Mouse (Mus musculus): ENCODE measurements around the gene Creld2. TPM values are rescaled to one million over a fixed set of nuclear protein-coding genes. Genes with fewer than 3 reads are reported as not detected.

Creld2 gene
- polyA plus RNA-seq, 1 experiment from 2014 or later, result 63.6 TPM

DNA sequence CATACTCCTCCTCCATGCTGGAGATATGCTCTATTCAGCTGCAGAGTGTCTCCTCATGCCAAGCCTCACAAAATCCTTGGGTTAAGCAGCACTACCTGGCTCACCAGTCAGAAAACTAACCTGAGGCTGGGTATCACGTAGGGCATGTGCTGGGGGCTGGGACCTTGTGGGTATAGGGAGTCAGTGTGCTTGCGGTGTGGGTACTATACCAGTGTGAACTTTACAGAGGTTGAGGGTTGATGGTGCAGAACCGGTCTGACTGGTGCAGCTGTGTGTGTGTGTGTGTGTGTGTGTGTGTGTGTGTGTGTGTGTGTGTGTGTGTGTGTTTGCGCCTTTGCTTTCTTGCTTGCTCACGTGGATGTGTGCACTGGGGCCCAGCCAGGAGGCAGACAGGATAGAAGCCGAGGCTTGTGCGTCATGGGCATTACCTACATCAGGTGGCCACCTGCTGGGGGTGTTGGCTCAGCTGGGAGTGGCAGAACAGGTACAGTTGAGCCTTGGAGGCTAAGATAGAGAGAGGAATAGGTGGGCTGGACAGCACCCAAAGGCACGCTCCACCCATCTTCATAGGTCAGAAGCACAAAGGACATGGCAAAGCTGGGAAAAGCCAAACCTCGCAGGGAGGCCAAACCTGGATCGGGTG lies 32.2 kb downstream of the Creld2 start:
- no peak for DNase-seq (ENCODE audit: low spot score)

- no peak for DNase-seq (ENCODE audit: low spot score)
Observed at GRCm38 (mm10) chr15:88853106-88853505, 33.7 kb downstream of the Creld2 start.

DNA sequence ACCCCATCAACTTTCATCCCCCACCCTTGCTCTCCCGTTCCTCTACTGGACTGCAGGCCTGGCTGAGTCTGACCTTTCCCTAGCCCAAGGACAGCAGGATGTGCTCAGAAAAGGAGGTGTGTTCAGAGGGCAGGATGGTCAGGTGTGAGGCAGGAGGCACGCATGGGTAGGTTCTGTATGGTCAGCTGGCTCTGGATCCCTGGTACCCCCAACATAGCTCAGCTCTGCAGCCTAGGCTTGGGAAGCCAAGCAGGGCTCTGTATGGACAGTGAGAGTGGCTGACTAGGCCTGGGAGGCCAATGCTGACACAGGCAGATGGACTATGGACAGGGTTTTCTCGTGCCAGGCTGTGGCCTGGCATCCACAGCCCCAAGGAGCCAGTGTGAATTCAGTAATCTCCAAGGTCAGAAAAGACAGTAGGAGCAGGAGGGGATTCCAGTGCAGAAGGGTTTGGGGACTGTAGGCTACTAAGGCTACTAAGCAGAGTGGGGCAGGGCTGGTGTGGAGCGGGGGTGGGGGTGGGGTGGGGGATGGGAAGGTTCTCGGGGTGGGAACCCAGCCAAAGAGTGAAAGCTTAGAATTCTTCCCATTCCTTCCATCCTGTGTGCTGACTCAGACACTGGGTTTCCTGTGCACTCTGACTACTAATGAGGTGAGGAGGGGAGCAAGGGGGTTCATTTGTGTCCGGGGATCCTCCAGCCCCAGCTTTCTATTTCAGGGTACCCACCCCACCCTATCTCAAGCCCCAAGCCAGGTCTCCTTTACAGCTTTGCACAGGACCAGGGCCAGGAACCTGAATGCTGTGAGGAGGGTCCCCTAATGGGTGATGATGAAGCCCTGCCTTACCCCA lies 34.9 kb downstream of the Creld2 start:
- DNase-seq (ENCODE audit: low spot score), result no peak

GRCm38 (mm10) chr15:88854969-88855830 lies 35.8 kb downstream of the Creld2 start:
- no peak for DNase-seq (ENCODE audit: low spot score)

GRCm38 (mm10) chr15:88855896-88856417 lies 36.5 kb downstream of the Creld2 start:
- DNase-seq (ENCODE audit: low spot score), result no peak

DNA sequence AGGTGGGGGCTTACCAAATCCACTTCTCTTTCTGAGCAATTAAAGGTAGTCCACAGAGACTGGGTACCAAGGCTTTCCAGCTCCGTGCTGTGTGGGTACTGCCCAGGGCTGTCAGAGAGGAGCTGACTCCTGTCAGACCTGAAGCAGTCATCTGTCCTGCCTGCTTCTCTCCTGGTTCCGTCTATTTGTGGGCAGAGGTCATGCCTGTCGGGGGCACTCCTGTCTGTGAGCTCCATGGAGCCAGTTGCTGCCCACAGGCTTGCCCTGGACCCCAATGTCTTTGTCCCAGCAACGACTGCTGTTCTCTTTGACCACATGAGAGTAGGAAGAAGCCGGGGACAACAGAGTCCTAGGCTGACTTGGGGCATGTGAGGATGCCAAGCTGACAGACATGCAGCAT lies 37.2 kb downstream of the Creld2 start:
- no peak for DNase-seq (ENCODE audit: low spot score)

GRCm38 (mm10) chr15:88857361-88857760 lies 37.9 kb downstream of the Creld2 start:
- DNase-seq (ENCODE audit: low spot score), result no peak

DNA sequence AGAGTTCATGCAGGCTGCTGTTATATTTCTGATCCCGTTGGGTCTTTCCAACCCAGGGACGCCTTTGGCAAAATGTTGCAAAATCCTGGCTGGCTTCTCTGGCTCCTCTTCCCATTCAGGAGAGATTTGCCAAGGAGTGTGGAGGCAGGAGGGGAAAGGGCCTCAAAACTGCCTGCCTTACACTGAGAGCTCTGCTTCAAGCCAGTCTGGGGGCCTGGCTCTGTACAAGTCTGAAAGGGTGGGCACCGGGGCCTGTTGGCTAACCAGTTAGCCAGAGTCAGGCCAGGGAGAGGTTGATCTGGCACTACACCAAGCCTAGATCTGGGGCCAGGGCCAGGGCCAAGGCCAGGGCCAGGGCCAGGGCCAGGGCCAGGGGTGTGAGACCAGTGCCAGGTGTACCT lies 38.7 kb downstream of the Creld2 start:
- no peak for DNase-seq (ENCODE audit: low spot score)

GRCm38 (mm10) chr15:88858707-88859106 lies 39.3 kb downstream of the Creld2 start:
- DNase-seq (ENCODE audit: low spot score), result no peak

GRCm38 (mm10) chr15:88859206-88859970 lies 39.9 kb downstream of the Creld2 start:
- DNase-seq (ENCODE audit: low spot score), result no peak

- DNase-seq (ENCODE audit: low spot score), result no peak
Observed at GRCm38 (mm10) chr15:88860781-88861180, 41.3 kb downstream of the Creld2 start.

- DNase-seq (ENCODE audit: low spot score), result peak; percentile 97
Observed at GRCm38 (mm10) chr15:88861772-88862622, 42.6 kb downstream of the Creld2 start, which contains the start of gene Pim3. TSS of gene Pim3 (plus strand) at chr15:88862186.

DNA sequence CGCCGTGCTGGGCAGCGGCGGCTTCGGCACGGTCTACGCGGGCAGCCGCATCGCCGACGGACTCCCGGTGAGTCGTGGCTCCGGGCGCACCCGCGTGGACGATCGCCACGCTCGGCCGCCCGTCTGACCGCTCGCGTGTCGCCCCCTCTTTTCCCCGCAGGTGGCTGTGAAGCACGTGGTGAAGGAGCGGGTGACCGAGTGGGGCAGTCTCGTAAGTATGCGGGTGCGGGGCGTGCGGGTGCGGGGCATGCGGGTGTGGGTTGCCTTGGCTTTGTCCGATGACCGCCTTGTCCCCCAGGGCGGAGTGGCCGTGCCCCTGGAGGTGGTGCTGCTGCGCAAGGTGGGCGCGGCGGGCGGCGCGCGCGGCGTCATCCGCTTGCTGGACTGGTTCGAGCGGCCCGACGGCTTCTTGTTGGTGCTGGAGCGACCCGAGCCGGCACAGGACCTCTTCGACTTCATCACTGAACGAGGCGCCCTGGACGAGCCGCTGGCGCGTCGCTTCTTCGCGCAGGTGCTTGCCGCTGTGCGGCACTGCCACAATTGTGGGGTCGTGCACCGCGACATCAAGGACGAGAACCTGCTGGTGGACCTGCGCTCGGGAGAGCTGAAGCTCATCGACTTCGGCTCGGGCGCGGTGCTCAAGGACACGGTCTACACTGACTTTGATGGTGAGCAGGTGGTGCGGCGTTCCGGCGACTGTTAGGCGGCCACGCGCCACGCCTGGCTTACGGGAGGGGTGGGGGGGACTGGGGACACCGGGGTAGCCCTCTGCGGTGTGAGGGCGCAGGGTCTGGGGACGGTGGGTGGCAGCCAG lies 43.6 kb downstream of the Creld2 start:
- DNase-seq (ENCODE audit: low spot score), result peak; percentile 48

DNA sequence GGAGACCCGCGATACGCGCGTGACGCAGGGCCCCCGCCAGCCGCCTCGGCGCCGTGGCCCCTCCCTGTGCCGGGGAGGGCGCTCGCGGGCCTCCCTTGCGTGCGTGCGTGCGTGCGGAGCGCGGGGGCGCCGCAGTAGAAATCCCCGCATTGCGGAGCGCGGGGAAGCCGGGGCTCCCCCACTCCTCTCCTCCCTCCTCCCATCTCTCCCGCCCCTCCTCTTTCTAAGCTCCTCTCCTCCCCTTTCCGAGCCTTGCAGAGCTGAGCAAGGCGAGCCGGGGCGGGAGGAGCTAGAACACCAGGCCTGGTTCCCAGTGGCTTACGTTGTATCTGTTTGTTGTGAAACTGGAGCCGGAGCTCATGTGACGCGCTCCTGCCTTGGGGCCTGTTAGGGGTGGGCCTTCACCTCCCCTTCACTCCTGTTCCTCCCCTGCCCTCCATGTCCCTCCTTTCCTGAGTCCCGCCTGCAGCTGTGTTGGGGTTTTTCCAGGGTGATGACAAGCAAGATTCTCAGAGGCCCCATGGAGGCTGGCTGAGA lies 44.3 kb downstream of the Creld2 start:
- peak; percentile 86 for DNase-seq (ENCODE audit: low spot score)

- no peak for DNase-seq (ENCODE audit: low spot score)
Observed at GRCm38 (mm10) chr15:88864270-88865030, 45.0 kb downstream of the Creld2 start.

DNA sequence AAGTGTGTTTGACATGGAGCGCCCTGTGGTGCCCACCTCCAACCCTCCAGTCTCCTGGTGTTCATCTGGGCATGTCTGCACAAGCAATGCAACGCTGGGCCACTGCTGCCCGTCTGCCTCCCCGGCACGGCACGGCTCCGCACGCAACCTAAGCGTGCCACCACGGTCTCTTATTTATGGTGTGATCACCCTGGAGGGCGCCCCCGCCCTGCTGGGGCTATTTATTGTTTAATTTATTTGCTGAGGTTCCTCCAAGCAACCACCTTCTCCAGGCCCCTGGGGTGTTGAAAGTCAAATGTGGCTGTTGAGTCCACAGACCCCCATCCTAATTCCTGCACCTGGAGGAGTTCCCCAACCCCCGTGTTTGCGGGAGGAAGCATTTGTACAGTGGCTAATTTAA lies 45.6 kb downstream of the Creld2 start:
- DNase-seq (ENCODE audit: low spot score), result no peak

DNA sequence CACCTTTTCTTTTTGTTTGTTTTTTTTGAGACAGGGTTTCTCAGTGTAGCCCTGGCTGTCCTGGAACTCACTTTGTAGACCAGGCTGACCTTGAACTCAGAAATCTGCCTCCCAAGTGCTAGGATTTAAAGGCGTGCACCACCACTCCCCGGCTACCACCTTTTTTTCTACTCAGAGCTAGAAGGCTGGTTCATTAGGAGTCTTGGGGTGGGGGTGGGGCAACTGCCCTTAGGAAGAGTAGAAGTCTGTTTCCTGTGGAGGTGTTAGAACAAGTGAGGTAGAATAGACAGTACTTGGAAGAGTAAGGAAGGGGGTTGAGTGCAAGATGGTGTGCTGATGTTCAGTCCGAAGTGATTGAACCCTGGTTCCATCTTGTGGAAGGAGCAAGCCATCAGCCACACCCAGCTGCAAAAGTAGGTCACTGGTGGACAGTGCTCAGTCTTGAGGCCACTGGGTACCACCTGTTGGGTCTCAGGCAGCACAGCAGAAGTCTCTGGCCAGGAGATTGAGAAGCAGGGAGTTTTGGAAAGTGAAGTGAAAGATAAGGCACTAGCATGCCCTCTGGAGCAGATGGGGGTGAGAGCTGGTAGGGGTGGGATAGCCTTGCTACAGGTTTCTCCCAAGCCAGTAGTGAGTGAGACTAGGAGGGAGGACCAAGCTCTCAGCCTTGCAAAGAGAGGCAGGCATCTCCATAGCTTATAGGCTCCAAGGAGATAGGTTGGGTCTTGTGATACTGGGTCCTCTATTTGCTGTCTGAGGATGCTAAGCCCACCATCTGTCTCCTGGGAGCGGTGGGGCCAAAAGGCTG lies 46.6 kb downstream of the Creld2 start:
- no peak for DNase-seq (ENCODE audit: low spot score)
